Mouse (Mus musculus) neural tube, embryonic 14.5 days (tissue): ENCODE results near the gene Kifap3. TPM values are rescaled to one million over a fixed set of nuclear protein-coding genes. Genes with fewer than 3 reads are reported as not detected.

Source experiments
- ATAC-seq: fragments of 200-750 bp; cut with Nextera tagmentation; 2 replicates; pipeline ENCODE4 v1.8.0; 2017; ENCODE audit warnings: low read depth, mild to moderate bottlenecking, moderate TSS enrichment, moderate library complexity
- H3K27ac ChIP-seq: fragments of 300-500 bp; sonication (generic); 2 replicates; pipeline ENCODE4 v1.5.1; 2014; ENCODE audit warnings: low read depth, mild to moderate bottlenecking, control low read depth, low read length, moderate library complexity, mixed read lengths
- H3K27me3 ChIP-seq: fragments of 300-500 bp; sonication (generic); 2 replicates; pipeline ENCODE4 v1.6.1; 2014; ENCODE audit warnings: low read length; ENCODE audit not compliant: control insufficient read depth, insufficient read depth
- H3K36me3 ChIP-seq: fragments of 300-500 bp; sonication (generic); 2 replicates; pipeline ENCODE4 v1.6.1; 2014; ENCODE audit warnings: low read length, mixed read lengths; ENCODE audit not compliant: control insufficient read depth, insufficient read depth
- H3K4me1 ChIP-seq: fragments of 300-500 bp; sonication (generic); 2 replicates; pipeline ENCODE4 v1.6.1; 2014; ENCODE audit warnings: low read length; ENCODE audit not compliant: control insufficient read depth, insufficient read depth
- H3K4me2 ChIP-seq: fragments of 300-500 bp; sonication (generic); 2 replicates; pipeline ENCODE4 v1.6.1; 2014; ENCODE audit warnings: mild to moderate bottlenecking, low read depth, low read length, control low read depth
- H3K4me3 ChIP-seq: fragments of 300-500 bp; sonication (generic); 2 replicates; pipeline ENCODE4 v1.5.1; 2014; ENCODE audit warnings: low read depth, low read length, control low read depth, mixed read lengths
- H3K9ac ChIP-seq: fragments of 300-500 bp; sonication (generic); replicated peaks from 2 replicates; pipeline ENCODE4 v1.6.1; 2014; ENCODE audit warnings: low read depth, mild to moderate bottlenecking, control low read depth, low read length, mixed read lengths
- H3K9me3 ChIP-seq: fragments of 300-500 bp; sonication (generic); 2 replicates; pipeline ENCODE4 v1.6.1; 2016; ENCODE audit warnings: low read length; ENCODE audit not compliant: control insufficient read depth
- WGBS: fragments of 180-500 bp; shearing (Covaris S2); extraction: QIAGEN DNeasy Blood & Tissue Kit; methylation state at CpG from one replicate; pipeline ENCODE4 v1.1.7; 2014; 5-methylcytosine and 5-hydroxymethylcytosine counted together
- polyA plus RNA-seq: library from polyadenylated mRNA; unstranded; fragments of >200 nt; fragmentation: Nextera tagmentation; extraction: Ambion mirVana; gene quantifications from 2 replicates; pipeline ENCODE4 v1.2.1, GENCODE M21; 2014

The Kifap3 gene
- polyA plus RNA-seq, 1 experiment from 2014 or later: 178 TPM

DNA sequence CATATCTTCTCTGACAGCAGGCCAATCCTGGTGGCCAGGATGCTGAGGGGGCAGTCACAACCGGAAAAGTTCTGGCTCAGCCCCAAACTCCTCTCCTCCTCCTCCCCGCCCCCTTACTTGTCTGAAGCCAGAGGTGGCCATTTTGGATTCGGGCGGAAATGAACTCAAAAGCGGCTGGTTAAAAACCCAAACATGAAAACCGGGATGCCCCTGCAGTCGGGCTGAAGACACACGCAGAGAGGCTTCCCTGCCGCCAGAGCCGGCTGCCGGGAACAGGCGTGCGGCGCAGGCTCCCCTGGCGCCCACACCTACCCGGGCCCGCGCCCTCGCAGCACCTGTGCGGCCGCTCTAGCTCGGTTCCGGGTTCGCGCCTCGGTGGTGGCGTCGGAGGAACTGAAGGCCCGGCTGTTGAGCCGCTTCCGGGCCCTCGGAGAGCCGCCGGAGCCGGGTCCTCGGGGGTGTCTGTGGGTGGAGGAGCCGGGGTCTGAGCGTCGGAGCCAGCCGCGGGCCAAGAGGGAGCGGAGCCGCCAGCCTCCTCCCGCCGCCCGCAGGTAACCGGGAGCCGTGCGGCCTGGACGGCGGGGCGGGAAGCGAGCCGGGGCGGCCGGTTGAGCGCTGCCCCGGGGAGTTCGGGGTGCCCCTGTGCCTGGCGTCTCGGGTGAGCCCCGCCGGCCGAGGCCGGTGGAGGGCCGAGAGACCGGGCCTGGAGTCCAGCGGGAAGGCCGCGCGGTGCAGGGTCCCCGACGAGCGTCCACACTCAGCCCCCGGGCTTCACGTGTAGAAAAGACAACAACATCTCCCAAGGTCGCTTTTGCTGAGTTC is 150.5 kb downstream of the Kifap3 start:
- Histone ChIP-seq H3K4me3 (peak overlapping the region; percentile 67), H3K9me3 (no peaks in the 10 kb centered on the region), H3K27me3 (no peaks in the 10 kb centered on the region), H3K4me2 (peak overlapping the region; percentile 79), H3K27ac (peak overlapping the region; percentile 75), H3K4me1 (peaks cover 13% of the 10 kb centered on the region), H3K9ac (peak overlapping the region; percentile 70), H3K36me3 (peaks cover 8% of the 10 kb centered on the region)
- peak; percentile 97 for ATAC-seq
- WGBS: under 1% methylated on average over 76 of the region's 77 CpGs

DNA sequence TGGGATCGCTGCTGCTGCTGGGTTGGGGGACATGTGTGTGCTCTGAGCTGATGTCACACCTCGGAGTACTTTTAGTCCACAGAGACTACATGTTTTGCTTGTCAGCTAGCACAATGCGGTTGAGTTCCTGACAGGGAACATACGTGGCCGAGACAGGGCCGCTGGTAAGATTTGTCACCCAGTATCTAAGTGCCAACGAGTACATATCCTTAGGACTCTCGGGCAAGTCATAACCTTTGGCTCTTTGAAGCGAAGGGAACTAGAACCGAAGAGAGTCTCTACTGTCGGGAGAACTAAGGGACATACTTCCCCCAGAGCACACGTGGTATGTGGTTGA is 151.0 kb downstream of the Kifap3 start:
- Histone ChIP-seq H3K4me1 (peaks cover 13% of the 10 kb centered on the region), H3K4me3 (peak overlapping the region; percentile 67), H3K4me2 (peak overlapping the region; percentile 79), H3K27ac (no peak overlapping the region; the same call in 1 of the 2 replicates), H3K9me3 (no peaks in the 10 kb centered on the region), H3K36me3 (peaks cover 14% of the 10 kb centered on the region), H3K9ac (peak overlapping the region; percentile 70), H3K27me3 (no peaks in the 10 kb centered on the region)
- no peak; the same call in 1 of the 2 replicates for ATAC-seq
- 3% methylated on average over 12 of the region's 12 CpGs for WGBS

DNA sequence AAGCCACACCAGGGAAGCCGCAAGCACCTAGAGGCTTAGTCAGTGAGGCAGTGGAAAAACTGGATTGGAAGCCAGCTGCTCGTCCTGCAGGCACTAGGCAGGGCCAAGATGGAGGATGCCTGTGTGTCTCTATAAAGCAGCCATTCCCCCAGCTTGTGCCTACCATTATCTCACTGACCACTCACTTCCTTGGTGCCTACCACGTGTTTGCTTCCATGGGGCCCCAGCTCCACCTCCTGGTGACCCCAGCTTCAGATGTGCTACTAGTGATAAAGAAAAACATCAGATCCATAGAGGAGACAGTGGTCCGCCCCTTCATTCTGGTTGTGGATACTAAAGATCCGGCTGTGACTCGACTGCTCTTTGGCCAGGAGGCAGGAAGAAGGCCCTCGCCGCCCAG is 152.4 kb downstream of the Kifap3 start:
- no peak for ATAC-seq
- H3K4me3 ChIP-seq: no peak overlapping the region
- H3K9me3 ChIP-seq: no peaks in the 10 kb centered on the region
- H3K4me1 ChIP-seq: peaks cover 13% of the 10 kb centered on the region
- no peaks in the 10 kb centered on the region for H3K27me3 ChIP-seq
- H3K36me3 ChIP-seq: peaks cover 23% of the 10 kb centered on the region
- H3K9ac ChIP-seq: no peak overlapping the region
- WGBS: 86% methylated on average over 8 of the region's 8 CpGs
- H3K4me2 ChIP-seq: no peak overlapping the region
- no peak overlapping the region for H3K27ac ChIP-seq

DNA sequence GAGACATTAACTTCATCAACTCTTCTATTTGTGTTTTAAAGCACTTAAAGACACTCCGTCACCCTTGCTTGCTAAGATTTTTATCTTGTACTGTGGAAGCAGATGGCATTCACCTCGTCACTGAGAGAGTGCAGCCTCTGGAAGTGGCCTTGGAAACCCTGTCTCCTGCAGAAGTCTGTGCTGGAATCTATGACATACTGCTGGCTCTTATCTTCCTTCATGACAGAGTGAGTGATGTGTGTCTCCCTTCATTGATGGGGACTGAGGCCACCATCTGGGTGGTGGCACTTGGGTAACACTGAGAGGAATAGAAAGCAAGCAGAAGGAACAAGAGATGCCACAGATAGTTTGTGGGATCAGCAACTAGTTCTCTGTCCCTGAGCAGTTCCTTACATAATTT is 155.2 kb downstream of the Kifap3 start:
- no peak overlapping the region for H3K27ac ChIP-seq
- H3K9me3 ChIP-seq: no peaks in the 10 kb centered on the region
- H3K4me1 ChIP-seq: peaks cover 10% of the 10 kb centered on the region
- ATAC-seq: no peak
- H3K9ac ChIP-seq: no peak overlapping the region
- 94% methylated on average over 2 of the region's 2 CpGs for WGBS
- no peak overlapping the region for H3K4me3 ChIP-seq
- H3K27me3 ChIP-seq: no peaks in the 10 kb centered on the region
- H3K4me2 ChIP-seq: no peak overlapping the region
- H3K36me3 ChIP-seq: peaks cover 40% of the 10 kb centered on the region

DNA sequence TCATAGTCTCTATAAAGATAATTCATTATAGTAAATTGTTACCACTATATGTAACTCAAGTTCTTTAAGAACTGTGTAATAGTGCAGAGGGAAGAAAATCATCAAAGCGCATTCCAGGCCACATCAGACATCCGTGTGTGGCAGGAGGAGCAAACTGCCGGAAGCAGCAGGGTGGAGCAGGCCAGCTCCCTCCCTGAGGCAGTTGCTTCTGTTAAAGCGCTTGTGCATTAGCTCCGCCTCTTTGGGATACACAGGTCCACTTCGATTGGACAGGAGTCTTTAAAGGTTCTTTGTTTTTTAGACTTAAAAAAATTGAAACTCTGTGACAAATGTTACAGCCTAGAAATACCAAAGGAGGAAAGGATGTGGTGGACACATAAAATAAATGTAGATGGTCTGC is 162.7 kb downstream of the Kifap3 start:
- 77% methylated on average over 6 of the region's 6 CpGs for WGBS
- no peaks in the 10 kb centered on the region for H3K9me3 ChIP-seq
- no peaks in the 10 kb centered on the region for H3K27me3 ChIP-seq
- no peak for ATAC-seq
- H3K4me2 ChIP-seq: no peak overlapping the region
- H3K36me3 ChIP-seq: peaks cover 64% of the 10 kb centered on the region
- H3K27ac ChIP-seq: no peak overlapping the region
- no peak overlapping the region for H3K4me3 ChIP-seq
- no peaks in the 10 kb centered on the region for H3K4me1 ChIP-seq
- H3K9ac ChIP-seq: no peak overlapping the region

DNA sequence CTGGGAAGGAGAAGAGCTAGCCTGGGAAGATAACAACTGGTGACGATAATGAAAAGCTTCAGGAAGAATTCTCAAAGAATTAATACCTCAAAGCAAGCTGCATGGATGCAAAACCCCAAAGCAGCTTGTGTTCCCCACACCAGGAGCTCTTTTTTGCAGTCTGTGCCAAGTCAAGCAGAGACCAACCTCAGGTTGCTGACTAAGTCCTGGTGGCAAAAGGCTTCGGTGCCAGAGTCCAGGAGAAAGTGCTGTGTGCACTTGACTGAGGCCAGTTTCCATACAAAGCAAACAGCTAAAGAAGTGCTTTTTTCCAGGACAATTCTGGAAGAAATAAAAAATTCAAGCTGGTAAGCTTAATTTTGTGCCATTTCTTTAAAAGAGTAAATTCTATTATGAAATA is 174.0 kb downstream of the Kifap3 start:
- Histone ChIP-seq H3K27me3 (no peaks in the 10 kb centered on the region), H3K4me3 (no peak overlapping the region), H3K27ac (no peak overlapping the region), H3K9me3 (no peaks in the 10 kb centered on the region), H3K9ac (no peak overlapping the region), H3K4me1 (no peaks in the 10 kb centered on the region), H3K4me2 (no peak overlapping the region), H3K36me3 (peaks cover 54% of the 10 kb centered on the region)
- no peak for ATAC-seq
- 95% methylated on average over 2 of the region's 2 CpGs for WGBS

DNA sequence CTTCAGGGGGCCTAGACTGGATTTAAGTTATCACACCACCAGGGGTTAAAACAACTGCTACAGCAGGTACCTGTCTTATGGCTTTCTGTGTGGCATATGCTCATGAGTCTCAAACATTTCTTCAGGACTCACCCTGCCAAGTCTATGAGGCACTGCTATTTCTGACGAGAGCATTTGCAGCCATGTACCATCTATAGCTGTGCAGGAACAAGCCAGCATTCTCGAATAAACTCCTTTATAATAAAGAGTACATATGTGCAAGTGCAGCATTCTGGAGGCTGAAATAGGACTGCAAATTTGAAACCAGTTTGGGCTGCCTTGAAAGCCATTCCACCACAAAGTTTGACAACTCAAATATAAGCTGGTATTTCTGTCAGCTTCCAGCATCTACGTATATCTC is 178.7 kb downstream of the Kifap3 start:
- WGBS: 89% methylated on average over 3 of the region's 3 CpGs
- Histone ChIP-seq H3K27ac (no peak overlapping the region), H3K4me1 (no peaks in the 10 kb centered on the region), H3K4me2 (no peak overlapping the region), H3K36me3 (peaks cover 24% of the 10 kb centered on the region; the same call in 1 of the 2 replicates), H3K27me3 (no peaks in the 10 kb centered on the region), H3K9me3 (no peaks in the 10 kb centered on the region), H3K4me3 (no peak overlapping the region), H3K9ac (no peak overlapping the region)
- ATAC-seq: no peak

DNA sequence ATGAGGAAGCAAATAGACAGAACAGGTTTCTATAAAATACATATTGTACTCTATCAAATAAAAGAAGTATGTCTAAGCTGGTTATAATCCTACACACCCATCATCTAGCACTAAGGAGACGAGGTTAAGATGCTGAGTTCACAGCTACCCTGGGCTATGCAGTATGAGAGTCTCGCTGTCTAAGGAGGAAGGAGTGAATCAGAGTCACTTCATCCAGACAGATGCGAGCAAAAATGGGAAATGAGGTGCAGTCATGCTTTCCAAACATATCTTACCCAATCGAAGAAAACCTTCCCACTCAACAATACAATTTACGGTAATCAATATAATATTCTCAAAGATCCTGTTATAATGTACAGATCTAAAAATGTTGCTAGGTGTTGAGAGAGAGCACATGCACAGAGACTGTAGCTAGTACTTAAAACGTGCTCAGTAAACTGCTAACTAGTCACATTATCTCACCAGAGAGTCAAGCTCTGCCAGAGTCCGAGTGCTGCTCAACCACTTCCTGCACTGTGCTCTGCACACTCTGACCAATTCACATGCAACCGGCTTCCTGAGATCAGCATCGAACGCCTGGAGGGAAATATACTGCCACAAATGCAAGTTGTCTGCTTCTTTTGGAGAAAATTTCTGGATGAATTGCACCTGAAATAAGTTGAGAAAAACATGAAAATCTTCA is 184.8 kb downstream of the Kifap3 start:
- no peaks in the 10 kb centered on the region for H3K27me3 ChIP-seq
- no peak overlapping the region for H3K27ac ChIP-seq
- no peak for ATAC-seq
- WGBS: 93% methylated on average over 10 of the region's 10 CpGs
- H3K36me3 ChIP-seq: peaks cover 8% of the 10 kb centered on the region
- no peaks in the 10 kb centered on the region for H3K4me1 ChIP-seq
- H3K9me3 ChIP-seq: no peaks in the 10 kb centered on the region
- no peak overlapping the region for H3K4me3 ChIP-seq
- no peak overlapping the region for H3K9ac ChIP-seq
- H3K4me2 ChIP-seq: no peak overlapping the region
